Mouse (Mus musculus) C2C12 (cell line): Measurements from ENCODE around the gene Ager.

Experiments
- CEBPB ChIP-seq: IDR thresholded peaks from one replicate; pipeline ENCODE4 v1.6.1; 2011; ENCODE audit warnings: low read depth, mild to moderate bottlenecking, control low read depth, moderate library complexity
- CTCF ChIP-seq: IDR thresholded peaks from one replicate; pipeline ENCODE4 v1.5.1; 2011; ENCODE audit not compliant: control insufficient read depth, insufficient read depth, insufficient read length
- FOSL1 ChIP-seq: IDR thresholded peaks from one replicate; pipeline ENCODE4 v1.8.0; 2011; ENCODE audit warnings: mild to moderate bottlenecking, low read length; ENCODE audit not compliant: poor library complexity, insufficient read depth, severe bottlenecking
- MAX ChIP-seq: IDR thresholded peaks from one replicate; pipeline ENCODE4 v1.6.1; 2011; ENCODE audit warnings: mild to moderate bottlenecking, control low read depth
- MYOD1 ChIP-seq: IDR thresholded peaks from one replicate; pipeline ENCODE4 v1.6.1; 2011; ENCODE audit warnings: low read depth; ENCODE audit not compliant: control insufficient read depth, insufficient read length
- MYOG ChIP-seq: IDR thresholded peaks from one replicate; pipeline ENCODE4 v1.6.1; 2011; ENCODE audit not compliant: control insufficient read depth, insufficient read length; ENCODE audit errors: extremely low read depth
- USF1 ChIP-seq: IDR thresholded peaks from one replicate; pipeline ENCODE4 v1.6.1; 2011; ENCODE audit warnings: low read depth, mild to moderate bottlenecking, control low read depth, moderate library complexity

DNA sequence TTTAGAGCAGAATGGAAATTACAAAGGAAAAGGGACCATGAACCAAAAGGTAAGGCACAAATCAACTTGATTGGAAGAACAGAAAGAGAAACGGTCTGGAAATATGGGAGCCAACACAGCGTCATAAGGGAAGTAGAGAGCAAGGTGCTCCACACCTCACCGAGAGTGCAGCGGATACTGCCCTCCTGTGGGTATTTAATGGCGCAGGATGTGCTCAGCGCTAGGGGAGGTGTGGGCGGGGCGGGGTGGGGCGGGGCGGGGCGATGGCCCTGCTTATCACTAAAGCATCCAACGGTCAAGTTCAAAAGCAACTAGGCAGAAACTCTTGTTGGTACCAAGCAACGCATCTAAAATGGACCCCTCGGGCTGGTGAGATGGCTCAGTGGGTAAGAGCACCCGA, 37.8 kb upstream of the Ager start:
- no peak for TF ChIP-seq CTCF
- TF ChIP-seq USF1: no peak
- no peak for TF ChIP-seq MYOD1
- TF ChIP-seq CEBPB: no peak
- no peak for TF ChIP-seq MAX
- no peak for TF ChIP-seq MYOG
- TF ChIP-seq FOSL1: no peak
